In the genomic region with DNA sequence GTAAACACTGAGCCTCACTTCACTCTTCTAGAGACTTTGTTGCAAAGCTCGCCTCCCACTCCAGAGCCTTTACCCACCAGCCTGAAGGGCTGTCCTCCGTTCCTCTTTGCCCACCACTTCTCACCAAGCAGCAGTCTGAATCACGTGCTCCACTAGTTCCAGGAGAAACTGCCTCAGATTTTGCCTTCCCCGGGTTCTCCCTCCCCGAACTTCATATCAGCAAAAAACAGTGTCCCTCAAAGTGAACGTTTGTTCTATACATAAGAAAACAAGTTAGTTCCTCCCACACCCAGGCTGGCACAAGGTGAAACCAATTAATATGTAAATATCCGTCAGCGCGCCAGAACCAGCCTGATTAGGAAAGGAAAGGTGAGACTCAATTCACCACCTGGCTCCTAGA, we compare ENCODE assay signal across 16 mouse cellular contexts. TPM values are rescaled to one million over a fixed set of nuclear protein-coding genes. Genes with fewer than 3 reads are reported as not detected.
DNase-seq lines count a peak whose midpoint lies in the region; ATAC-seq and TF ChIP-seq lines count a peak whose summit lies in the region.
"Had no signal": no experiment of that assay in that cellular context is flagged by ENCODE, and none has a peak within 500 bp of the region (broad histone marks: within the 10 kb centered on the region; RNA-seq: fewer than 3 reads in every experiment).

No protein-coding gene starts in this region.

- no peak overlapping the region for H3K27ac ChIP-seq in kidney, embryonic 14.5 days (ENCODE audit: low read depth, low read length)
- peak overlapping the region; percentile 60 for H3K27ac ChIP-seq in ES-Bruce4 (ENCODE audit: insufficient read depth, low read length)
- no peak overlapping the region for H3K27ac ChIP-seq in MEL (ENCODE audit: control insufficient read depth, low read depth, low read length)
- H3K27ac ChIP-seq in liver, embryonic 12.5 days = no peak overlapping the region
- no peak overlapping the region for H3K27ac ChIP-seq in midbrain, postnatal 0 days (ENCODE audit: low read depth, low read length)
- H3K27ac ChIP-seq in midbrain, embryonic 13.5 days = no peak overlapping the region
- H3K27ac ChIP-seq: embryonic facial prominence, embryonic 12.5 days; forebrain, embryonic 15.5 days; midbrain, embryonic 10.5 days; neural tube, embryonic 13.5 days had no signal

- no peak for TF ChIP-seq POLR2A in ES-Bruce4 (IDR thresholded peaks at IDR 0.05; ENCODE audit: insufficient read depth, low read length)
- TF ChIP-seq POLR2A in MEL (IDR thresholded peaks at IDR 0.05; ENCODE audit: control insufficient read depth in 1 of 2, insufficient read depth in 1 of 2, low read depth in 1 of 2, low read length in 2 of 2, poor library complexity in 1 of 2) = no peak

- ATAC-seq in kidney, embryonic 14.5 days (ENCODE audit: low FRiP score, low TSS enrichment) = no peak
- ATAC-seq in liver, embryonic 12.5 days = no peak
- no peak for ATAC-seq in midbrain, postnatal 0 days (ENCODE audit: low FRiP score)
- no peak for ATAC-seq in midbrain, embryonic 13.5 days
- ATAC-seq: forebrain, embryonic 15.5 days had no signal

- DNase-seq in kidney, postnatal 14 days = no peak
- DNase-seq in MEL (ENCODE audit: low read depth, low spot score) (peak; percentile 65), MN1 (ENCODE audit: low spot score) (no peak)
- DNase-seq in midbrain, postnatal 0 days (ENCODE audit: low spot score) = no peak
- DNase-seq: adrenal gland, adult 8-10 months; cerebellum, adult 11-12 months; right cerebral cortex, adult 18-20 months; thymus, postnatal 14 days had no signal

- no peak for TF ChIP-seq CTCF in ES-Bruce4 (IDR thresholded peaks at IDR 0.05; ENCODE audit: low read depth, low read length)
- no peak for TF ChIP-seq CTCF in MEL (IDR thresholded peaks at IDR 0.05 in 2 of 3, conservative IDR thresholded peaks at IDR 0.05 in 1 of 3; ENCODE audit: control insufficient read depth in 1 of 3, insufficient read depth in 1 of 3, low read depth in 2 of 3, low read length in 3 of 3, poor library complexity in 1 of 3, severe bottlenecking in 1 of 3)
- TF ChIP-seq CTCF in midbrain, postnatal 0 days (IDR thresholded peaks at IDR 0.05) = no peak

- TF ChIP-seq RAD21 in MEL (IDR thresholded peaks at IDR 0.05; ENCODE audit: low read depth, low read length) = no peak

- no peaks in the 10 kb centered on the region for H3K36me3 ChIP-seq in kidney, embryonic 14.5 days (ENCODE audit: control insufficient read depth, insufficient read depth, low read length)
- H3K36me3 ChIP-seq in ES-Bruce4 (ENCODE audit: control insufficient read depth, insufficient read depth, low read length, poor library complexity, severe bottlenecking) (no peaks in the 10 kb centered on the region), MEL (ENCODE audit: control insufficient read depth in 1 of 2, insufficient read depth in 2 of 2, low read length in 2 of 2) (peaks cover 0 to 13% of the 10 kb centered on the region in 2 experiments; a peak in 2 of 4 replicates)
- no peaks in the 10 kb centered on the region for H3K36me3 ChIP-seq in liver, embryonic 12.5 days
- H3K36me3 ChIP-seq in midbrain, postnatal 0 days (ENCODE audit: insufficient read depth, low read length) = no peaks in the 10 kb centered on the region
- H3K36me3 ChIP-seq in midbrain, embryonic 13.5 days = no peaks in the 10 kb centered on the region
- H3K36me3 ChIP-seq: embryonic facial prominence, embryonic 12.5 days; forebrain, embryonic 15.5 days; midbrain, embryonic 10.5 days; neural tube, embryonic 13.5 days had no signal

- no peaks in the 10 kb centered on the region for H3K9me3 ChIP-seq in kidney, embryonic 14.5 days (ENCODE audit: control insufficient read depth, low read length)
- no peaks in the 10 kb centered on the region for H3K9me3 ChIP-seq in ES-Bruce4 (replicated peaks; ENCODE audit: control insufficient read depth, insufficient read depth, low read length, poor library complexity, severe bottlenecking)
- no peaks in the 10 kb centered on the region for H3K9me3 ChIP-seq in MEL (replicated peaks; ENCODE audit: insufficient read depth, low read length)
- H3K9me3 ChIP-seq in liver, embryonic 12.5 days (replicated peaks) = no peaks in the 10 kb centered on the region
- H3K9me3 ChIP-seq in midbrain, postnatal 0 days (ENCODE audit: low read length) = no peaks in the 10 kb centered on the region
- H3K9me3 ChIP-seq in midbrain, embryonic 13.5 days = no peaks in the 10 kb centered on the region
- H3K9me3 ChIP-seq: embryonic facial prominence, embryonic 12.5 days; forebrain, embryonic 15.5 days; midbrain, embryonic 10.5 days; neural tube, embryonic 13.5 days had no signal

- H3K4me3 ChIP-seq in kidney, embryonic 14.5 days (ENCODE audit: low read length) = peak overlapping the region; percentile 62
- H3K4me3 ChIP-seq in ES-Bruce4 (ENCODE audit: low read depth, low read length) = peak overlapping the region; percentile 65
- H3K4me3 ChIP-seq in MEL (ENCODE audit: control insufficient read depth in 1 of 2, insufficient read depth in 1 of 2, low read depth in 2 of 2, low read length in 2 of 2) = peak overlapping the region in 1 of 2 experiments; percentile 30; a peak in 2 of 4 replicates
- 0 out of 2 replicates have a peak overlapping the region, but pooled peaks have one; percentile 59 for H3K4me3 ChIP-seq in liver, embryonic 12.5 days
- no peak overlapping the region for H3K4me3 ChIP-seq in midbrain, postnatal 0 days (ENCODE audit: low read depth, low read length)
- H3K4me3 ChIP-seq in midbrain, embryonic 13.5 days (replicated peaks) = no peak overlapping the region
- H3K4me3 ChIP-seq: embryonic facial prominence, embryonic 12.5 days; forebrain, embryonic 15.5 days; midbrain, embryonic 10.5 days; neural tube, embryonic 13.5 days had no signal

- H3K4me1 ChIP-seq in kidney, embryonic 14.5 days (ENCODE audit: control insufficient read depth, insufficient read depth, low read length) = peaks cover 26% of the 10 kb centered on the region; the same call in 1 of the 2 replicates
- H3K4me1 ChIP-seq in ES-Bruce4 (ENCODE audit: control insufficient read depth, insufficient read depth, low read length) (peaks cover 16% of the 10 kb centered on the region), MEL (ENCODE audit: control insufficient read depth in 1 of 2, insufficient read depth in 2 of 2, low read length in 2 of 2) (peaks cover 4 to 32% of the 10 kb centered on the region in 2 experiments)
- peaks cover 43% of the 10 kb centered on the region for H3K4me1 ChIP-seq in liver, embryonic 12.5 days
- no peaks in the 10 kb centered on the region for H3K4me1 ChIP-seq in midbrain, postnatal 0 days (ENCODE audit: insufficient read depth, low read length)
- H3K4me1 ChIP-seq in midbrain, embryonic 13.5 days (replicated peaks) = peaks cover 14% of the 10 kb centered on the region

- 0 out of 2 replicates have a peak overlapping the region, but pooled peaks have one; percentile 12 for H3K9ac ChIP-seq in kidney, embryonic 14.5 days (ENCODE audit: low read depth, low read length)
- H3K9ac ChIP-seq in ES-Bruce4 (ENCODE audit: low read depth, poor library complexity, severe bottlenecking) (peak overlapping the region; percentile 42; the same call in 1 of the 2 replicates), MEL (ENCODE audit: control insufficient read depth, low read depth, low read length, poor library complexity, severe bottlenecking) (no peak overlapping the region)
- H3K9ac ChIP-seq in liver, embryonic 12.5 days = no peak overlapping the region
- H3K9ac ChIP-seq in midbrain, postnatal 0 days (replicated peaks; ENCODE audit: low read length, poor library complexity, severe bottlenecking) = no peak overlapping the region
- H3K9ac ChIP-seq in midbrain, embryonic 13.5 days (replicated peaks) = no peak overlapping the region
- H3K9ac ChIP-seq: embryonic facial prominence, embryonic 12.5 days; forebrain, embryonic 15.5 days; neural tube, embryonic 13.5 days had no signal

- 9% methylated on average over 9 of the region's 9 CpGs for WGBS in kidney, embryonic 14.5 days
- WGBS in liver, embryonic 12.5 days (ENCODE audit: insufficient replicate concordance) = 13% methylated on average over 9 of the region's 9 CpGs
- 11% methylated on average over 9 of the region's 9 CpGs for WGBS in midbrain, postnatal 0 days
- WGBS in midbrain, embryonic 13.5 days = 13% methylated on average over 9 of the region's 9 CpGs

- peak overlapping the region; percentile 95; the same call in 1 of the 2 replicates for H3K4me2 ChIP-seq in kidney, embryonic 14.5 days (replicated peaks; ENCODE audit: low read depth, low read length)
- H3K4me2 ChIP-seq in liver, embryonic 12.5 days = no peak overlapping the region
- H3K4me2 ChIP-seq in midbrain, postnatal 0 days (ENCODE audit: low read depth, low read length, poor library complexity, severe bottlenecking) = no peak overlapping the region
- no peak overlapping the region for H3K4me2 ChIP-seq in midbrain, embryonic 13.5 days (replicated peaks)
- H3K4me2 ChIP-seq: forebrain, embryonic 15.5 days had no signal

- peaks cover 25% of the 10 kb centered on the region for H3K27me3 ChIP-seq in kidney, embryonic 14.5 days (ENCODE audit: control insufficient read depth, insufficient read depth, low read length)
- no peaks in the 10 kb centered on the region for H3K27me3 ChIP-seq in ES-Bruce4 (ENCODE audit: control insufficient read depth, insufficient read depth, low read length, poor library complexity, severe bottlenecking)
- H3K27me3 ChIP-seq in MEL (ENCODE audit: control insufficient read depth in 1 of 2, insufficient read depth in 2 of 2, low read length in 2 of 2) = 0 out of 4 replicates have a peak, but pooled peaks cover 0 to 2% of the 10 kb centered on the region in 2 experiments
- peaks cover 74% of the 10 kb centered on the region for H3K27me3 ChIP-seq in liver, embryonic 12.5 days (replicated peaks)
- H3K27me3 ChIP-seq in midbrain, postnatal 0 days (ENCODE audit: insufficient read depth, low read length) = peaks cover 52% of the 10 kb centered on the region
- peaks cover 71% of the 10 kb centered on the region for H3K27me3 ChIP-seq in midbrain, embryonic 13.5 days

- TF ChIP-seq EP300 in ES-Bruce4 (IDR thresholded peaks at IDR 0.05; ENCODE audit: insufficient read depth, low read depth, low read length) (no peak), MEL (IDR thresholded peaks at IDR 0.05; ENCODE audit: low read depth in 1 of 2, low read length in 2 of 2) (peak in 1 of 2 experiments; percentile 46; a peak in 3 of 4 replicates)

- no peaks in the 10 kb centered on the region; the same call in 1 of the 2 replicates for H3K79me2 ChIP-seq in MEL (ENCODE audit: control insufficient read depth, insufficient read depth, low read length, poor library complexity)

RNA-seq across cellular contexts. Expression of gene Smagp, which starts 1.5 kb away (rescaled TPM):
- polyA plus RNA-seq in kidney, embryonic 14.5 days (2014; fragmentation: Nextera tagmentation; extraction: Ambion mirVana) = 26.4 and 28.4 TPM in 2 replicates
- polyA plus RNA-seq in ES-Bruce4 (2011; ENCODE audit: insufficient read depth, insufficient read length, low read depth, missing spikeins) (36.6 and 45.6 TPM in 2 replicates), MEL (2012; ENCODE audit: insufficient read depth in 1 of 2, insufficient read length in 2 of 2, low read depth in 1 of 2, low replicate concordance in 2 of 2, missing spikeins in 1 of 2) (10 to 100 TPM in 1 of 2 experiments, not detected in 1; 22.6 TPM)
- 1.6 and 2.6 TPM in 2 replicates for total RNA-seq in MEL (2012; rRNA removed)
- polyA plus RNA-seq in liver, embryonic 12.5 days (2016; fragmentation: Nextera tagmentation; extraction: Ambion mirVana) = 10.5 and 11.4 TPM in 2 replicates
- total RNA-seq in midbrain, postnatal 0 days (2014; rRNA removed) = 1.2 and 2.5 TPM in 2 replicates
- polyA plus RNA-seq in midbrain, postnatal 0 days (2015; fragmentation: Nextera tagmentation; extraction: Ambion mirVana) = 2.6 and 3.8 TPM in 2 replicates
- polyA plus RNA-seq in midbrain, embryonic 13.5 days (2015; fragmentation: Nextera tagmentation; extraction: Ambion mirVana) = 2.4 and 2.9 TPM in 2 replicates

RNA-seq across cellular contexts. Expression of gene Dazap2, which starts 20.1 kb away (rescaled TPM):
- 236 and 274 TPM in 2 replicates for polyA plus RNA-seq in kidney, embryonic 14.5 days (2014; fragmentation: Nextera tagmentation; extraction: Ambion mirVana)
- polyA plus RNA-seq in ES-Bruce4 (2011; ENCODE audit: insufficient read depth, insufficient read length, low read depth, missing spikeins) = 70.7 and 85.2 TPM in 2 replicates
- total RNA-seq in MEL (2012; rRNA removed) = 100 and 107 TPM in 2 replicates
- polyA plus RNA-seq in MEL (2012; ENCODE audit: insufficient read depth in 1 of 2, insufficient read length in 2 of 2, low read depth in 1 of 2, low replicate concordance in 2 of 2, missing spikeins in 1 of 2) = 100 to 1,000 TPM; 233 to 341 TPM
- polyA plus RNA-seq in liver, embryonic 12.5 days (2016; fragmentation: Nextera tagmentation; extraction: Ambion mirVana) = 163 and 167 TPM in 2 replicates
- total RNA-seq in midbrain, postnatal 0 days (2014; rRNA removed) = 89.3 and 148 TPM in 2 replicates
- polyA plus RNA-seq in midbrain, postnatal 0 days (2015; fragmentation: Nextera tagmentation; extraction: Ambion mirVana) = 133 and 134 TPM in 2 replicates
- 162 and 166 TPM in 2 replicates for polyA plus RNA-seq in midbrain, embryonic 13.5 days (2015; fragmentation: Nextera tagmentation; extraction: Ambion mirVana)

RNA-seq across cellular contexts. Expression of gene Bin2, which starts 34.1 kb away (rescaled TPM):
- 2.1 and 2.4 TPM in 2 replicates for polyA plus RNA-seq in kidney, embryonic 14.5 days (2014; fragmentation: Nextera tagmentation; extraction: Ambion mirVana)
- 15.4 and 30.0 TPM in 2 replicates for polyA plus RNA-seq in ES-Bruce4 (2011; ENCODE audit: insufficient read depth, insufficient read length, low read depth, missing spikeins)
- total RNA-seq in MEL (2012; rRNA removed) = 79.9 and 94.7 TPM in 2 replicates
- polyA plus RNA-seq in MEL (2012; ENCODE audit: insufficient read depth in 1 of 2, insufficient read length in 2 of 2, low read depth in 1 of 2, low replicate concordance in 2 of 2, missing spikeins in 1 of 2) = 100 to 1,000 TPM; 106 to 128 TPM
- 40.5 and 40.6 TPM in 2 replicates for polyA plus RNA-seq in liver, embryonic 12.5 days (2016; fragmentation: Nextera tagmentation; extraction: Ambion mirVana)
- total RNA-seq in midbrain, postnatal 0 days (2014; rRNA removed) = 2.1 and 2.7 TPM in 2 replicates
- polyA plus RNA-seq in midbrain, postnatal 0 days (2015; fragmentation: Nextera tagmentation; extraction: Ambion mirVana) = 1.2 TPM in 2 replicates
- 1.2 and 1.3 TPM in 2 replicates for polyA plus RNA-seq in midbrain, embryonic 13.5 days (2015; fragmentation: Nextera tagmentation; extraction: Ambion mirVana)

RNA-seq across cellular contexts. Expression of gene Pou6f1, which starts 35.5 kb away (rescaled TPM):
- polyA plus RNA-seq in kidney, embryonic 14.5 days (2014; fragmentation: Nextera tagmentation; extraction: Ambion mirVana) = 9.6 and 14.6 TPM in 2 replicates
- polyA plus RNA-seq in ES-Bruce4 (2011; ENCODE audit: insufficient read depth, insufficient read length, low read depth, missing spikeins) (4.9 and 7.3 TPM in 2 replicates), MEL (2012; ENCODE audit: insufficient read depth in 1 of 2, insufficient read length in 2 of 2, low read depth in 1 of 2, low replicate concordance in 2 of 2, missing spikeins in 1 of 2) (1 to 10 TPM in 1 of 2 experiments, not detected in 1; 2.5 TPM)
- total RNA-seq in MEL (2012; rRNA removed) = 0.46 and 0.59 TPM in 2 replicates
- 0.41 and 0.45 TPM in 2 replicates for polyA plus RNA-seq in liver, embryonic 12.5 days (2016; fragmentation: Nextera tagmentation; extraction: Ambion mirVana)
- total RNA-seq in midbrain, postnatal 0 days (2014; rRNA removed) = 78.4 and 111 TPM in 2 replicates
- polyA plus RNA-seq in midbrain, postnatal 0 days (2015; fragmentation: Nextera tagmentation; extraction: Ambion mirVana) = 26.7 and 30.6 TPM in 2 replicates
- polyA plus RNA-seq in midbrain, embryonic 13.5 days (2015; fragmentation: Nextera tagmentation; extraction: Ambion mirVana) = 45.5 and 47.8 TPM in 2 replicates

RNA-seq across cellular contexts. Expression of gene Cela1, which starts 52.5 kb away (rescaled TPM):
- 9.4 and 9.9 TPM in 2 replicates for polyA plus RNA-seq in kidney, embryonic 14.5 days (2014; fragmentation: Nextera tagmentation; extraction: Ambion mirVana)
- polyA plus RNA-seq in ES-Bruce4 (2011; ENCODE audit: insufficient read depth, insufficient read length, low read depth, missing spikeins) (2.0 and 2.4 TPM in 2 replicates), MEL (2012; ENCODE audit: insufficient read depth in 1 of 2, insufficient read length in 2 of 2, low read depth in 1 of 2, low replicate concordance in 2 of 2, missing spikeins in 1 of 2) (10 to 100 TPM in 1 of 2 experiments, not detected in 1; 51.4 TPM)
- total RNA-seq in MEL (2012; rRNA removed) = 42.2 and 60.3 TPM in 2 replicates
- 8.7 and 11.0 TPM in 2 replicates for polyA plus RNA-seq in liver, embryonic 12.5 days (2016; fragmentation: Nextera tagmentation; extraction: Ambion mirVana)
- 2.0 TPM in 1 of 2 replicates, not detected in the other for total RNA-seq in midbrain, postnatal 0 days (2014; rRNA removed)
- polyA plus RNA-seq in midbrain, postnatal 0 days (2015; fragmentation: Nextera tagmentation; extraction: Ambion mirVana) = 2.0 TPM in 2 replicates
- 0.34 and 1.1 TPM in 2 replicates for polyA plus RNA-seq in midbrain, embryonic 13.5 days (2015; fragmentation: Nextera tagmentation; extraction: Ambion mirVana)

Comparison
In these comparisons a context has a peak if more than half of its experiments do, and no peak if none do; other contexts are left out.
1. H3K4me3 ChIP-seq: peak in kidney, embryonic 14.5 days (single experiment), ES-Bruce4 (single experiment) and liver, embryonic 12.5 days (single experiment); none in midbrain, postnatal 0 days (single experiment) and midbrain, embryonic 13.5 days (single experiment).
2. H3K9ac ChIP-seq: peak in kidney, embryonic 14.5 days (single experiment) and ES-Bruce4 (single experiment); none in MEL (single experiment), liver, embryonic 12.5 days (single experiment), midbrain, postnatal 0 days (single experiment) and midbrain, embryonic 13.5 days (single experiment).